Mouse (Mus musculus) myocyte (in vitro differentiated cells): ENCODE measurements around the gene Tns2.

Source experiments
- CEBPB ChIP-seq: IDR thresholded peaks from 2 replicates; pipeline ENCODE4 v1.6.1; 2011; ENCODE audit warnings: mild to moderate bottlenecking, moderate library complexity; ENCODE audit not compliant: poor library complexity, insufficient read depth, severe bottlenecking
- E2F4 ChIP-seq: IDR thresholded peaks from one replicate; pipeline ENCODE4 v1.6.1; 2011; ENCODE audit warnings: mild to moderate bottlenecking, control low read depth, moderate library complexity; ENCODE audit not compliant: insufficient read depth
- MAX ChIP-seq: IDR thresholded peaks from one replicate; pipeline ENCODE4 v1.6.1; 2011; ENCODE audit warnings: low read depth, mild to moderate bottlenecking, control low read depth
- MYOD1 ChIP-seq, 3 experiments: IDR thresholded peaks; one replicate each; pipeline ENCODE4 v1.6.1; 2011; ENCODE audit warnings: control low read depth in 2 of 3, low read depth in 2 of 3, mild to moderate bottlenecking in 2 of 3, moderate library complexity in 1 of 3; ENCODE audit not compliant: insufficient read length in 2 of 3, control insufficient read depth in 1 of 3
- MYOG ChIP-seq, 3 experiments: IDR thresholded peaks; one replicate each; pipeline ENCODE4 v1.6.1; 2011; ENCODE audit warnings: control low read depth in 2 of 3, low read depth in 2 of 3, mild to moderate bottlenecking in 2 of 3; ENCODE audit not compliant: insufficient read length in 2 of 3, control insufficient read depth in 1 of 3, insufficient read depth in 1 of 3
- POLR2A ChIP-seq: IDR thresholded peaks from one replicate; pipeline ENCODE4 v1.6.1; 2011; ENCODE audit warnings: low read depth, mild to moderate bottlenecking, control low read depth, moderate library complexity; ENCODE audit not compliant: insufficient read length
- POLR2AphosphoS2 ChIP-seq: IDR thresholded peaks from one replicate; pipeline ENCODE4 v1.6.1; 2011; ENCODE audit warnings: low read depth, control low read depth; ENCODE audit not compliant: insufficient read length
- REST ChIP-seq: IDR thresholded peaks from one replicate; pipeline ENCODE4 v1.6.1; 2011; ENCODE audit warnings: mild to moderate bottlenecking, control low read depth, moderate library complexity; ENCODE audit not compliant: insufficient read depth, insufficient read length
- TCF12 ChIP-seq: IDR thresholded peaks from one replicate; pipeline ENCODE4 v1.6.1; 2011; ENCODE audit warnings: mild to moderate bottlenecking, control low read depth; ENCODE audit not compliant: poor library complexity, insufficient read depth, severe bottlenecking
- TCF3 ChIP-seq: IDR thresholded peaks from one replicate; pipeline ENCODE4 v1.6.1; 2011; ENCODE audit warnings: low read depth, control low read depth; ENCODE audit not compliant: insufficient read length
- USF1 ChIP-seq: IDR thresholded peaks from one replicate; pipeline ENCODE4 v1.6.1; 2011; ENCODE audit warnings: low read depth, mild to moderate bottlenecking, control low read depth, moderate library complexity

- no peak for TF ChIP-seq POLR2A
- no peak for TF ChIP-seq MYOG (IDR thresholded peaks at IDR 0.05; ENCODE audit: control insufficient read depth in 1 of 3, insufficient read depth in 1 of 3, insufficient read length in 2 of 3, low read depth in 2 of 3)
- no peak for TF ChIP-seq MAX
- TF ChIP-seq MYOD1 (IDR thresholded peaks at IDR 0.05; ENCODE audit: control insufficient read depth in 1 of 3, insufficient read length in 2 of 3, low read depth in 2 of 3): no peak
- no peak for TF ChIP-seq TCF3
- no peak for TF ChIP-seq TCF12
- TF ChIP-seq POLR2AphosphoS2: no peak
- TF ChIP-seq CEBPB: no peak
- no peak for TF ChIP-seq USF1
- no peak for TF ChIP-seq E2F4
- no peak for TF ChIP-seq REST
These were observed 65.4 kb downstream of the Tns2 start for GRCm38 (mm10) chr15:102165468-102166100.
